Mouse (Mus musculus): ENCODE results near the gene Gpd2. TPM values are rescaled to one million over a fixed set of nuclear protein-coding genes. Genes with fewer than 3 reads are reported as not detected.

Gpd2 gene
- polyA plus RNA-seq, 1 experiment from 2014 or later: 18.8 TPM

DNA sequence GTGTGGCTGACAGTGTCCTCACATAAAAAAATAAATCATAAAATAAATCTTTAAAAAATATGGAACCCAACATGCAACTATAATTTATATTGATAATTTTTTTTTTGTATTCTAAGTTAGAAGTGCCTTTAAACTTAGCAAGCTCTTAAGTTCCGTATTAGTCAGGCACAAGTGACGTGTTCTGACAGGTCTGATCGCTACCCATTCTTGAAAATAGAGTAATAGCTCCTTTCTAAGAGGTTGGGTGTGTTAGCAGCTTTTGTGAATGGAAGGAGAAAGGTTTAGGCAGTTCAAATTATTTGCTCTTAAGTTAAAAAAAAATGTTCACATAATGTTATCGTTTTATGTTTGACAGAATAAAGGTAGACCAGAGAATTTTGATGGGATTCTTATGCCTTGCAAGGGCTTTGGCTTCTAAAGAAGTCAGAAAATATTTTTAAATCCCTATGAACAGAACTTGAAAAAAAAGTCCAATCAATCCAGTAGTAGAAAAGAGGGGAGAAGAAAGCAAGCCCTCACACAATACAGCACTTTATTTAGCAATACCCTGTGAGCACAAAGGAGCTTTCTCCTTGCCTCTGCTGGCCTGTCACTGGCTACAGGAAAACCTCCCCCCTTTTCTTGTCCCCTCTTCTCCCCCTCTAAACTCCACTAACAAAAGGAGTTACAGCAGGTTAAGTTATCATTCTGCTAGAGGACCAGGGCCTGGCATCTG, 29.4 kb downstream of the Gpd2 start:
- no peak for ATAC-seq
- POLR2A ChIA-PET: no interaction called here
- in situ Hi-C loops (cut with MboI; ENCODE audit: low pct_unique_long_range_greater_than_20kb): no loop called here

DNA sequence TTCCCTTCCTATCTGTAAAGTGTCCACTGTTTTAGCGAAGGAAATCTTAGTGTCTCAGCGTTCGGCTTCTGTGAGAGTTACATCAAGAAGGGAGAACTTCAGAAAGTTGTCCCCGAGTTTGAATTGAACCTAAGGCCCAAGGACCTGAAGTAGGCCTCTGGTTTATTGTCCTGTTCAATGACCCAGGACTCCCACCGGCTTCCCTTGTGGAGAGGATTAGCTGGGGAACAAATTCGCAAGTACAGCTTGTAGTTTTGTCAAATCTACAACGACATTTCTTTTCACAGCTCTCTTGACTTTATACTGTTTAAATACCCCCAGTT, 29.9 kb downstream of the Gpd2 start:
- CTCF ChIA-PET: interaction anchor here (1.1 kb wide), 1 partner anchor 27 kb away, joined by 3 read pairs; no protein-coding TSS in a partner anchor
- POLR2A ChIA-PET: no interaction called here
- in situ Hi-C loops (cut with MboI; ENCODE audit: low pct_unique_long_range_greater_than_20kb): no loop called here
- no peak for ATAC-seq
- no peak for TF ChIP-seq CTCF (IDR thresholded peaks at IDR 0.05)
- DNase-seq (ENCODE audit: low read depth, low spot score): no peak
- no peaks in the 10 kb centered on the region for H3K27me3 ChIP-seq

More for the DNA sequence above, 29.4 kb downstream of the Gpd2 start:
- CTCF ChIA-PET: interaction anchor here (1.1 kb wide), 1 partner anchor 26 kb away, joined by 3 read pairs; no protein-coding TSS in a partner anchor
- H3K27me3 ChIP-seq: no peaks in the 10 kb centered on the region
- no peak for TF ChIP-seq CTCF (IDR thresholded peaks at IDR 0.05)
- DNase-seq (ENCODE audit: low read depth, low spot score): no peak

DNA sequence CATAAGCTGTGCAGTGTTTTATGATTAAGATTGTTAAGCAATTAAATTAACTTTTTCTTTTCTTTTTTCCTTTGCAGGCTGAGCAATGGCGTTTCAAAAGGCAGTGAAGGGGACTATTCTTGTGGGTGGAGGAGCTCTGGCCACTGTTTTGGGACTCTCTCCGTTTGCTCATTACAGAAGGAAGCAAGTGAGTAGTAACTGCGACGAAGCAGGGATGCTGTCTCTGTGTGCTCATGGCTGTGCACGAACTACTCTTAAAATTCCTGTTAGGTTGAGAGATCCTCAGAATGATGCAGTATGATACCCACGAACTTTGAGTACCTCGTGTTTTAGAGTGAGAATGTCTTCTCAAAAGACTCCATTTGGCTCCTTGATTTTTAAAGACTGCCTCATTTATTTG, 30.5 kb downstream of the Gpd2 start:
- H3K27me3 ChIP-seq: no peaks in the 10 kb centered on the region
- in situ Hi-C loops (cut with MboI; ENCODE audit: low pct_unique_long_range_greater_than_20kb): no loop called here
- no peak for TF ChIP-seq CTCF (IDR thresholded peaks at IDR 0.05)
- ChIA-PET POLR2A (interaction anchor here (0.7 kb wide), 1 partner anchor 27 kb away, joined by 5 read pairs; no protein-coding TSS in a partner anchor), CTCF (interaction anchor here (1.1 kb wide), 1 partner anchor 27 kb away, joined by 3 read pairs; no protein-coding TSS in a partner anchor)
- DNase-seq (ENCODE audit: low read depth, low spot score) (no peak), ATAC-seq (no peak)

DNA sequence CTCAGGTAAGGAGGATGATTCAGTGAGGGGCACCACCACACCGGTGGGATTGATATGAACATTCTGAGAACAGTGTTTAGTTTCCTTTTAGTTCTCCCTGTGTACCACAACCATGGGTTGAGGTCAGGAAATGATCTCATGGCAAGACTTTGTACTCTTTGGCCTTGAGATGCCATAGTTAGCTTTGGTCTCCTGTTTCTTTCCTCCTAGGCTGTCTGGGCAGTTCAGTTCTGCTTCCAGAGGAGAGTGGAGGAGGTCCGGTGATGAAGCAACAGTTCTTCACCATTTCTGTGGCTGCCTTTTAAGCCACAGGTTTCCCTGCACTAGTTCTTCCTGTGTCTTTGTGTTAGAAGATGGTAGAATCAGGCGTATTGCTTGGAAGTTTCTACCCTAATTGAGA, 31.4 kb downstream of the Gpd2 start:
- no peak for DNase-seq (ENCODE audit: low read depth, low spot score)

DNA sequence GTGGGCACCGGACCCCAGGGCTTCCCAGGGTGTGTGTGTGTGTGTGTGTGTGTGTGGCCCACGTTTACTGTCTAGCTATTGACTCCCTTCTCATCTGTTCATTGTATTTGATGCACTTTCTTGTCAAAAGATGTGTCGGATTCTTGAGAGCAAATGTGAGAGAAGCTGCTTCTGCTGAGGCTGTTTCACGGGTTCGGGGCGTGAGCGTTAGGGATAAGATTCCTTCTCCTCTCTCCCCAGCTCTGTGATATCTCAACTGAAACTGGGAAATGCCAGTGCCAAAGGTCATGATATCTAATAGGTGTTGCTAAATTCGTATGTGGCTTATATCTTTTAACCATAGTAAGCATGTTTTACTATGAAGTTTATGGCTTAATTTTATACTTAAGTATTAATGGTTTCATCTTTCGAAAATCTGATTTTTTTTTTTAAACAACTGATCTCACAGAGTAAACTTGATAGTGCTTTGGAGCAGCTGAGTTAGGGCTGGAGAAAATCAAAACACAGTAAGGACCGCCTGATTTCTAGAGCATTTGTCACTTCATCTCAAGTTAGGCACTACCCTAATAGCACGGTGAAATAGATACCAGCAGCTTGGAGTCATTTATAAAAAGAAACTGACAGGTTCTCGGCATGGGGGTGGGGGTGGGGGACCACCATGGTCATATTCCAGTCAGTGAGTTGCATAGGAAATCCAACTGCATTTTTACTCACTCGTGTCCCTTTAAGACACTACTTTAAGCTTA, 32.4 kb downstream of the Gpd2 start:
- ChIA-PET CTCF (interaction anchor here (1.4 kb wide), 1 partner anchor 10 kb away, joined by 3 read pairs; no protein-coding TSS in a partner anchor), POLR2A (no interaction called here)
- no peaks in the 10 kb centered on the region for H3K27me3 ChIP-seq
- DNase-seq (ENCODE audit: low read depth, low spot score): no peak
- no peak for TF ChIP-seq CTCF (IDR thresholded peaks at IDR 0.05)
- no peak for ATAC-seq
- in situ Hi-C loops (cut with MboI; ENCODE audit: low pct_unique_long_range_greater_than_20kb): no loop called here

More for the DNA sequence above, 31.4 kb downstream of the Gpd2 start:
- ATAC-seq: no peak
- no peak for TF ChIP-seq CTCF (IDR thresholded peaks at IDR 0.05)
- in situ Hi-C loops (cut with MboI; ENCODE audit: low pct_unique_long_range_greater_than_20kb): no loop called here
- ChIA-PET POLR2A (no interaction called here), CTCF (no interaction called here)
- H3K27me3 ChIP-seq: no peaks in the 10 kb centered on the region

DNA sequence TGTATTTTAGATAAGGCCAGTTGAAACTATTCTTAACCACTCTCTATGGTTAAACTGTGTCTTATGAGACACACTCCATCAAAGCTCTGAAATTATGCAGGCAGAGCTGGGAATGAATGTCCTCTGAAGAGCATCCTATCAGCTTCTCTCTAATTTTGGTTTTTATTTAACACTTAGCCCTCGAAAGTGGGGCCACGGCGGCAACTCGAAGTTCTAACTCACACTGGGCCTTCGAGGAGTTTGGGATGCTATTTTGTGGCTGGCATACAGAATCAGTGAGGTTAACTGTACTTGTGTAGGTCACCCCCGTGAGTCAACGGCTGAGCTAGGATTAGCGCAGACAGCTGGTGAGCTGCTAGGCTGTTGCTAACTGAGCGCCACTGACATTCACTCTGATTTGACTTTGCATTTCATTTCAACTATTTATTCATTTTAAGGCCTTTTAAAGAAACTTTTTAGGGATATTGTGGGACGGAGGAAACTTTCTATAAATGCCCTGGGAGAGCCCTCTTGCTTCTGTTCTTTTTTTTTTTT, 42.8 kb downstream of the Gpd2 start:
- no peak for DNase-seq (ENCODE audit: low read depth, low spot score)
- in situ Hi-C loops (cut with MboI; ENCODE audit: low pct_unique_long_range_greater_than_20kb): no loop called here
- ChIA-PET CTCF (interaction anchor here (1.2 kb wide), 1 partner anchor 11 kb away, joined by 3 read pairs; no protein-coding TSS in a partner anchor), POLR2A (interaction anchor here (0.6 kb wide), 1 partner anchor 17 kb away, joined by 3 read pairs; no protein-coding TSS in a partner anchor)
- no peaks in the 10 kb centered on the region for H3K27me3 ChIP-seq
- no peak for TF ChIP-seq CTCF (IDR thresholded peaks at IDR 0.05)
- no peak for ATAC-seq

DNA sequence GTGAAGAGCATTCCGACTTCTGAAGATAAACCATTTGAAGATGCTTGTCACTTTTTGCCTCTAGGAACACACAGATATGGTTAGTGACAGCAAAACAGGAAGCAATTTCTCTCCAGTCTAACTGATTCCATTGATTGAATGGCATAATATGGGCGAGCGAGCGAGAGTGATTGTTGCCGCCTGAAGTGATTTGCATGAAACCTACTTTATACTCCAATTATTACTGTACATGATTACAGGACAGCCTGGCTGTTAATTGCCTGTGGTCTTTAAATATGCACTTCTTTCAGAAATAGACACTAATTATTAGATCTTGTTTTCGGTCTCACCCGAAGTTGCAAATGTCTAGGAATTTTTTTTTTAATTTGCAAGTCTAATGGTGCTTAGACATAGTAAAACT, 46.4 kb downstream of the Gpd2 start:
- TF ChIP-seq CTCF (IDR thresholded peaks at IDR 0.05): no peak
- ChIA-PET POLR2A (no interaction called here), CTCF (no interaction called here)
- in situ Hi-C loops (cut with MboI; ENCODE audit: low pct_unique_long_range_greater_than_20kb): no loop called here
- ATAC-seq: no peak
- H3K27me3 ChIP-seq: no peaks in the 10 kb centered on the region
- DNase-seq (ENCODE audit: low read depth, low spot score): no peak

DNA sequence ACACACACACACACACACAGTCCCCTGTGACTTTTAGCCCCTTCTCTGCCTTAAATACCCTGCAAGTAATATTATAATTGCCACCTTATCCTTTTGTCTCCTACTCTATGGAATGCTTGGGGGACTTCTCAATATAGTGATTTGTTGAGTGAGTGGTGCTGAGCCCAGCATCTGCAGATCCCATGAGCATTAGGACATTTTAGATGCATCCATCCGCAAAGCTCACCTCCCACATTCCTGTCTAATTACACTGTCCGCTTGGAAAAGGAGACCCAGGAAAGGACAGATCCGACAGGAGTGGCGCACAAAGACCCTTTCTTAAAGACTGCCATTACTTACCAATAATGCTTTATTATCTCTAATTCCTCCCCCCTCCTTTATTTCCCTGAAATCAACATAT, 47.8 kb downstream of the Gpd2 start:
- ChIA-PET POLR2A (no interaction called here), CTCF (no interaction called here)
- H3K27me3 ChIP-seq: no peaks in the 10 kb centered on the region
- DNase-seq (ENCODE audit: low read depth, low spot score) (no peak), ATAC-seq (no peak)
- in situ Hi-C loops (cut with MboI; ENCODE audit: low pct_unique_long_range_greater_than_20kb): no loop called here
- TF ChIP-seq CTCF (IDR thresholded peaks at IDR 0.05): no peak

DNA sequence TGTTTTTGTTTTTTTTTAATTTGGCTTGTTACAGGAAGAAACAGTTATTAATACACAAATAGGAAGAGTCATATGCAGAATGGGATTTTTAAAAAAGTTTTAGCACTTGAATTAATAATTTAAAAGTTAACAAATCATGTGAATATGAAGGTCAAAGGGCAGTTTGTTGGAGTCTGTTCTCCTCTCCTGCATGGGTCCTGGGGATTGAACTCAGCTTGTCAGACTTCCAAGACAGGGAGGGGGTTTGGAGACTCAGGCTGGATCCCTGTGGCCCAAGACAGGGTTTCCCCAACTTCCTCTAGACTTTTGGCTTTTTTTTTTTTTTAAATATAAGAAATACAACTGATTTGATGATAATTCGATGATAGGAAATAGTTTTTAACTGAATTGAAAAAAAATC, 50.6 kb downstream of the Gpd2 start:
- ChIA-PET POLR2A (no interaction called here), CTCF (no interaction called here)
- DNase-seq (ENCODE audit: low read depth, low spot score) (no peak), ATAC-seq (no peak)
- no peak for TF ChIP-seq CTCF (IDR thresholded peaks at IDR 0.05)
- in situ Hi-C loops (cut with MboI; ENCODE audit: low pct_unique_long_range_greater_than_20kb): no loop called here
- H3K27me3 ChIP-seq: no peaks in the 10 kb centered on the region

DNA sequence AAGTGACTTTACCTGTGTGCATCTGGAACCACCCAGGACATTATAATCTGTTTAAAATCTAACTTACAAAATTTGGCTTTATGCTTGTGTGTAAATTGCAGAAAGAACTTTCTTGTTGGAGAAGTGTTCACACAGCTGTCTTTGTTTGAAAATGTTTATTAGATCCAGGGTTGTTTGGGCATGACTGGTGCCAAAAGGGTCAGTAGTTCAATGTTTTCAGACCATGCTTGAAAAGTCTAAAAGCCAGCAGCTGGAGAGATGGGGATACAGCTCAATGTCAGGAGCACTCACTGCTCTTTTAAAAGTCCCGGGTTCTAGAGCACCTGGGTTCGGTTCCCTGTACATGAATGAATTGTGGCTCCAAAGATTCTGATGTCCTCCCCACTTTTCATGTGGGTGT, 56.1 kb downstream of the Gpd2 start:
- POLR2A ChIA-PET: no interaction called here
- in situ Hi-C loops (cut with MboI; ENCODE audit: low pct_unique_long_range_greater_than_20kb): no loop called here
- CTCF ChIA-PET: no interaction called here
- no peak for TF ChIP-seq CTCF (IDR thresholded peaks at IDR 0.05)
- DNase-seq (ENCODE audit: low read depth, low spot score) (no peak), ATAC-seq (no peak)
- no peaks in the 10 kb centered on the region for H3K27me3 ChIP-seq

DNA sequence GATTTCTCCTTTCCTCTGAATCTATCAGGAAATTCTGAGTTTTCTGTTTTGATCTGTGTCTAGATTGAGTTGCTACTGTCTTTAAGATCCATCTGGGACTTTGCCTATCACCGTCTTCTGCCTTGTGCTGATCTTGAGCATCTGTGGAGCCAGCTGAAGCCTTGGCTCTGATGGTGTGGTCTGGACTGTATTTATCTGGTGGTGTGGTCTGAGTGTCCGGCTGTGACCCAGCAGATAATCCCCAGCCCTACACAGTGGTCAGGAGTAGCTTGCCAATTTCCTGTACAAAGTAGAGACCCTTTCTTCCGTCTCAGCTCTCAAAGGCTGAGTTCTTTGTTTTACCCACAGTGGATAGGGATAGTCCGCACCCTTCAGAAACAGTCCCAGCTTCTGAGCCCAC, 58.6 kb downstream of the Gpd2 start:
- no peaks in the 10 kb centered on the region for H3K27me3 ChIP-seq
- TF ChIP-seq CTCF (IDR thresholded peaks at IDR 0.05): no peak
- ATAC-seq (no peak), DNase-seq (ENCODE audit: low read depth, low spot score) (no peak)
- ChIA-PET CTCF (no interaction called here), POLR2A (no interaction called here)
- in situ Hi-C loops (cut with MboI; ENCODE audit: low pct_unique_long_range_greater_than_20kb): no loop called here

All from Patski (cell line).